Mouse (Mus musculus) limb, embryonic 12.5 days (tissue): ENCODE data around the gene Exosc2. TPM values are rescaled to one million over a fixed set of nuclear protein-coding genes. Genes with fewer than 3 reads are reported as not detected.

Experiments used
- ATAC-seq: fragments of 200-750 bp; cut with Nextera tagmentation; 2 replicates; pipeline ENCODE4 v1.8.0; 2017; ENCODE audit warnings: low read depth, moderate TSS enrichment; ENCODE audit not compliant: insufficient number of reproducible peaks, insufficient read depth, low FRiP score, low TSS enrichment
- H3K27ac ChIP-seq: fragments of 300-500 bp; sonication (generic); 2 replicates; pipeline ENCODE4 v1.5.1; 2016; ENCODE audit warnings: mild to moderate bottlenecking, moderate library complexity
- H3K27me3 ChIP-seq: fragments of 300-500 bp; sonication (generic); 2 replicates; pipeline ENCODE4 v1.6.1; 2016; ENCODE audit warnings: mild to moderate bottlenecking, moderate library complexity
- H3K36me3 ChIP-seq: fragments of 300-500 bp; sonication (generic); 2 replicates; pipeline ENCODE4 v1.6.1; 2016; ENCODE audit warnings: mild to moderate bottlenecking, moderate library complexity
- H3K4me1 ChIP-seq: fragments of 300-500 bp; sonication (generic); replicated peaks from 2 replicates; pipeline ENCODE4 v1.6.1; 2016
- H3K4me2 ChIP-seq: fragments of 300-500 bp; sonication (generic); 2 replicates; pipeline ENCODE4 v1.6.1; 2016; ENCODE audit warnings: mild to moderate bottlenecking, moderate library complexity
- H3K4me3 ChIP-seq: fragments of 300-500 bp; sonication (generic); replicated peaks from 2 replicates; pipeline ENCODE4 v1.5.1; 2016; ENCODE audit warnings: mild to moderate bottlenecking
- H3K9ac ChIP-seq: fragments of 300-500 bp; sonication (generic); replicated peaks from 2 replicates; pipeline ENCODE4 v1.6.1; 2016; ENCODE audit warnings: mild to moderate bottlenecking, moderate library complexity
- H3K9me3 ChIP-seq: fragments of 300-500 bp; sonication (generic); 2 replicates; pipeline ENCODE4 v1.6.1; 2016; ENCODE audit warnings: mild to moderate bottlenecking, moderate library complexity
- WGBS: fragments of 180-500 bp; shearing (Covaris S2); methylation state at CpG from one replicate; pipeline ENCODE4 v1.1.7; 2016; 5-methylcytosine and 5-hydroxymethylcytosine counted together
- polyA plus RNA-seq: library from polyadenylated mRNA; unstranded; fragments of >200 nt; fragmentation: Nextera tagmentation; extraction: Ambion mirVana; gene quantifications from 2 replicates; pipeline ENCODE4 v1.2.1, GENCODE M21; 2016

The Exosc2 gene
- polyA plus RNA-seq = 88.3 and 94.9 TPM in 2 replicates

DNA sequence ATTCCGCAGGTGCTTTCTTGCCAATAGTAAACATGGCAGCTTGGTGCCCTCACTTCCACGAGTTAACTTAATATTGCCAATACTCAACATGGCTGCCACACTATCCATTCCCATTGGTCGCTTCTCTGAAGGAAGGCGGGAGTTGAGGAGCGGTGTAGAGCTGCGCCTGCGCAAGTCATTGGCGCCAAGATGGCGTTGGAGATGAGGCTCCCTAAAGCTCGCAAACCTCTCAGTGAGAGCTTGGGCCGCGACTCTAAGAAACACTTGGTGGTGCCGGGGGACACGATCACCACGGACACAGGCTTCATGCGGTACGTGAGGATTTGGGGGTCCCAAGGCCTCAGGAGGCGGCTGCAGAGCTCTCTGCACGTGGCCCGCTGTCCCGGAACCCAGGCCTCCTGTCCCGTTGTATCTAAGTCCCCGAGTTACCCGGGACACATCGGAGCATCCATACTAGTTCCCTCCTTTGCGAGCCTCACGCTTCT lies at the start of gene Exosc2:
Exosc2 (plus strand) TSS at position 165 of the 485 bp plus-strand sequence.
- H3K36me3 ChIP-seq = peaks cover 36% of the 10 kb centered on the region
- WGBS = under 1% methylated on average over 27 of the region's 27 CpGs
- H3K9me3 ChIP-seq = no peaks in the 10 kb centered on the region
- peak; percentile 96 for ATAC-seq
- H3K4me2 ChIP-seq = peak within 1 kb of the TSS; percentile 79
- peak within 1 kb of the TSS; percentile 83 for H3K9ac ChIP-seq
- H3K27me3 ChIP-seq = peaks cover 3% of the 10 kb centered on the region; the same call in 1 of the 2 replicates
- peak within 1 kb of the TSS; percentile 82 for H3K27ac ChIP-seq
- peaks cover 15% of the 10 kb centered on the region for H3K4me1 ChIP-seq
- H3K4me3 ChIP-seq = peak within 1 kb of the TSS; percentile 74

DNA sequence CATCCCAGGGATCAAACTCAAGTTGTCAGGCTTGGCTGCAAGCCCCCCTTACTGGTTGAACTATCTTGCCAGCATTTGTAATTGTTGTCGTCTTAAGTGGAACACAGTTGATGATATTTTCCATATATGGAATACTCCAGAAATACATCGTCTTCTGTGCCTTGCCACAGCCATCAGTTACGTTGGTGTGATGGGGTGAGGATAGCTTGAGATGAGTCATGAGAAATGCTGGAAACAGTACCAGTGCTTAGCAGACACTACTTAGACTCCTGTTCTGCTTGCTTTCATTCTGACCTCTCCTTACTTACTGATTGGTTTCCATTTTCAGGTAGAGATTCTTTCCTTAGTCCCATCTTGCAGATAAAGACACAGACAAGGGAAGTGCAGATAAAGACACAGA lies 37.0 kb upstream of the Exosc2 start:
- Histone ChIP-seq H3K36me3 (no peaks in the 10 kb centered on the region), H3K9ac (no peak overlapping the region), H3K9me3 (no peaks in the 10 kb centered on the region), H3K4me1 (peaks cover 30% of the 10 kb centered on the region), H3K27me3 (peaks cover 80% of the 10 kb centered on the region), H3K4me3 (no peak overlapping the region), H3K27ac (no peak overlapping the region), H3K4me2 (no peak overlapping the region)
- WGBS = 78% methylated on average over 3 of the region's 3 CpGs
- no peak for ATAC-seq

DNA sequence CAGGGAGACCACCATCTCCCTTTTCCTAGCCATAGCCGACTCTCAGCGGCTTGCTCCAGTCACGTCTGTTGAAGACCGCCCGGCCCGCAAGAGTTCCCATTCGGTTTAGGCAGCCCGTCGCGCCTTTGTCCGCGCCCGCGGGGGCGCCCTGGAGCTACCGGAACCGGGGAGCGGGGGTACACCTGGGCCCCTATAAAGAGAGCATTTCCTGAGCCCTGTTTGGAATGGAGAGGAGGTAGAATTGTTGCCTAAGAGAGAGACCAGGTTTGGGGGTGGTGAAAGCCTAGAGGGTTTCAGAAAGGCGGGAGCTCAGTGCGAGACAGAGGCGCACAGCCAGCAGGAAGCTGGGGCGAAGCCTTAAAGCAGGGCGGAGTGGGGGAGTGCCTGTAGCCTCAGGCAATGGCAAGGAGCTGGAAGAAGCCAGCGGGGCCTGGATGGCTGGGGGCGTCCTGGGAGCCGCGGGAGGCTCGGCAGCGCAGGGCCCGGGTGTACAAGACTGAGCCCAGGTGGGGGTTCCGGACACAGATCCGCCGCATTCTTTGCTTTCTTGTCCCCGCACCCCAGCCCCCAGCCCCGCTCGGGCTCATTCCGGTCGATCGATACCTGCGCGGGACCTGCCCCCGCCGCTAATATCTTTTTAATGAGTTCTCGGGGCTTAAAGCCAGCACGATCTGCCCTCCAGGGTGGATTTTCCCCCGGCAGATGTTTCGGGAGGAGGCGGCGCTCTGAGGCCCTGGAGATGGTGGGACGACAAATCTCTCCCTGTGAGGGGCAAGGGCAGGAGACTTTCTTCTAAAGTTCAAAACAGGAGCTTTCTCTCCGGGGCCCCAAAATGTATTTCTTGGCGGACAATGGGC lies 35.0 kb upstream of the Exosc2 start:
- Histone ChIP-seq H3K9me3 (no peaks in the 10 kb centered on the region), H3K36me3 (no peaks in the 10 kb centered on the region), H3K9ac (no peak overlapping the region), H3K4me2 (peak overlapping the region; percentile 49), H3K27me3 (peaks cover 100% of the 10 kb centered on the region), H3K4me1 (peaks cover 34% of the 10 kb centered on the region), H3K27ac (no peak overlapping the region), H3K4me3 (peak overlapping the region; percentile 28)
- ATAC-seq = no peak
- WGBS = 1% methylated on average over 52 of the region's 52 CpGs

DNA sequence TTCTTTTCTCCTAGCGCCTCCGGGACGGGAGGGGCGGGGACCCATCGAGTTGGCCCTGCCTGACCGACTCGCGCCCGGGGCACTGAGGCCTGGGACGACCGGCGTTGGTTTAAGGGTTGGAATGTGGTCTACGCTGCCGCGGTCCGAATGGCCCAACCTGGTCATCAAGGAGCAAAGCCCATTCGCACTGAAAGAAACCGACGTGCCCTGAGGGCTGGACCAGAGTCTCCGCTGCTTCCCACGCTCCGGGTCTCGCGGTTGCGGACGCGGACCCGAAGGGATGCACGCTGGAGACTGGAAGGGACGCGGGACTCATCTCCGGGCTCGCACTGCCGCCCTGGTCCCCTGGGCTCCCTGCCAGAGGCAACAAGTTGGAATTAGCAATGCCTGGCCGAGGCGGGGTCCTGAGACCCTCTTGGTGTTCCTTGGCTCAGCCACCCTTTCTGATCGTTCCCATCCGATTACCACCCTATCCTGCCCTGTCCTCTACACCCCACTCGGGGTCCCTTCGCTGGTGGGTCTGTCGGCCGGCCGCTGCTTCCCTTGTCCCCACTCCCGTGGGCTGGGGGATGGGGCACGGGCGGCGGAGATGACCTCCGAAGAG lies 34.3 kb upstream of the Exosc2 start:
- peak overlapping the region; percentile 28 for H3K4me3 ChIP-seq
- peaks cover 37% of the 10 kb centered on the region for H3K4me1 ChIP-seq
- no peak for ATAC-seq
- WGBS = under 1% methylated on average over 48 of the region's 48 CpGs
- no peak overlapping the region for H3K9ac ChIP-seq
- H3K4me2 ChIP-seq = peak overlapping the region; percentile 49
- H3K9me3 ChIP-seq = no peaks in the 10 kb centered on the region
- H3K27ac ChIP-seq = no peak overlapping the region
- H3K36me3 ChIP-seq = no peaks in the 10 kb centered on the region
- H3K27me3 ChIP-seq = peaks cover 100% of the 10 kb centered on the region

DNA sequence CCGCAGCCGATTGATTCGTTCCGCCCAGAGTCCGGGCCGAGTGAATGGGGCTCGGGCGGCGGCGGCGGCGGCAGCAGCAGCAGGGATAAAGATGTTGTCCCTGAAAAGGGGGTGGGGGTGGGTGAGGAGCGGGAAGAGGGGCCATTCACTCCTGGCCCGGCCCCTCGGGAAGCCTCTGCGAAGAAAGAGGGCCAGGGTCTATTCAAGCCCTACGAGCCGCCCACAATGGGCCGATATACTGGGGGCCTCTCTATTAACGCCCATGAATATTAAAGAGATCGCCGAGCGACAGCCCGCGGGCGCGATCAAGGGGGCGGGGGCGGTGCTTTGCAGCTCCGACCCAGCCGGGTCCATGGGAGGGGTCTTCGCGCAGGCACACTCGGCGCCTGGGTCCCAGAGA lies 33.8 kb upstream of the Exosc2 start:
- Histone ChIP-seq H3K4me1 (peaks cover 38% of the 10 kb centered on the region), H3K9ac (no peak overlapping the region), H3K27ac (no peak overlapping the region)

DNA sequence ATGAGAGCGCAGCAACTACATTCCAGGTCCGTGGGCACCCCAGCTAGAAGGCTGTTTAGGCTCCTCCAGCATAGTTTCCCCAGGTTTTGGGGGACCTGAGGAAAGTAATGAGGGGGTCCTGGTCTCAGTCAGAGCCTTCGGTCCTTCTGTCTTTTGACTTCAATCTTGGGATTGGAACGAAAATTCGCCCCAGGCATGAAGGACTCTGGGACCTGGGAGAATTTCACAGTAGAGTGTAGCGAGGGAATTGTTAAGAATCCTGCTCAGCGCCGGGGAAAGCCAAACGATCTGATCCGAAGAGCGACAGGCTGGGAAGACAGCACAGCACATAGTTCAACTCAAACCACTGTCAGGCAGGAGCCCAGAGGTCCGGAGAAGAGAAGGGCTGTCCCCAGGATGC lies 33.2 kb upstream of the Exosc2 start:
- 1% methylated on average over 12 of the region's 12 CpGs for WGBS
- Histone ChIP-seq H3K4me1 (peaks cover 38% of the 10 kb centered on the region), H3K4me3 (peak overlapping the region; percentile 28; the same call in 1 of the 2 replicates), H3K9me3 (no peaks in the 10 kb centered on the region), H3K36me3 (no peaks in the 10 kb centered on the region), H3K27me3 (peaks cover 100% of the 10 kb centered on the region), H3K9ac (no peak overlapping the region), H3K4me2 (peak overlapping the region; percentile 49; the same call in 1 of the 2 replicates), H3K27ac (no peak overlapping the region)
- no peak for ATAC-seq

More for the DNA sequence above, 33.8 kb upstream of the Exosc2 start:
- H3K4me2 ChIP-seq = peak overlapping the region; percentile 49
- WGBS = under 1% methylated on average over 35 of the region's 35 CpGs
- peaks cover 100% of the 10 kb centered on the region for H3K27me3 ChIP-seq
- H3K36me3 ChIP-seq = no peaks in the 10 kb centered on the region
- H3K9me3 ChIP-seq = no peaks in the 10 kb centered on the region
- ATAC-seq = no peak
- peak overlapping the region; percentile 28 for H3K4me3 ChIP-seq

DNA sequence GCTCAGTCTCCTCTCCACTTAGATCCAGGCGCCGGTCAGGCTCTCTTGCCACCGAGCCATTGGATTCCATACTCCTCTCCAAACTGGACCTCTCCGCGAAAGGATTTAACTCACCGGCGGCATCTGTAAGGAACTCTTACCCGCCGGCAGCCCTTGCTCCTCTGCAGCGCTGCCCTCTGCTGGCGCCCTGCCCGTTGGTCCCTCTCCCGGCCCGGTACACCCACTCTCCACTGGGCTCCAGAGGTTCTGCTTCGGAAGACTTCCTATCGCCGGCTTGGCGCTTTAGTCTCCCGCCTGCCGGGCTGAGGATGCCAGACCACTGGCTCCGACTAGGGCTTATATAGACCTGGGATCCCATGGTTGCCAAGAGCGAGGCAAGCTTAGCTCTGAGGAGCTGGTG lies 32.7 kb upstream of the Exosc2 start:
- under 1% methylated on average over 22 of the region's 22 CpGs for WGBS
- H3K4me3 ChIP-seq = peak overlapping the region; percentile 11; the same call in 1 of the 2 replicates
- no peak for ATAC-seq
- no peaks in the 10 kb centered on the region for H3K36me3 ChIP-seq
- no peak overlapping the region for H3K9ac ChIP-seq
- peak overlapping the region; percentile 17; the same call in 1 of the 2 replicates for H3K4me2 ChIP-seq
- no peak overlapping the region for H3K27ac ChIP-seq
- no peaks in the 10 kb centered on the region for H3K9me3 ChIP-seq
- peaks cover 100% of the 10 kb centered on the region for H3K27me3 ChIP-seq
- H3K4me1 ChIP-seq = peaks cover 38% of the 10 kb centered on the region

DNA sequence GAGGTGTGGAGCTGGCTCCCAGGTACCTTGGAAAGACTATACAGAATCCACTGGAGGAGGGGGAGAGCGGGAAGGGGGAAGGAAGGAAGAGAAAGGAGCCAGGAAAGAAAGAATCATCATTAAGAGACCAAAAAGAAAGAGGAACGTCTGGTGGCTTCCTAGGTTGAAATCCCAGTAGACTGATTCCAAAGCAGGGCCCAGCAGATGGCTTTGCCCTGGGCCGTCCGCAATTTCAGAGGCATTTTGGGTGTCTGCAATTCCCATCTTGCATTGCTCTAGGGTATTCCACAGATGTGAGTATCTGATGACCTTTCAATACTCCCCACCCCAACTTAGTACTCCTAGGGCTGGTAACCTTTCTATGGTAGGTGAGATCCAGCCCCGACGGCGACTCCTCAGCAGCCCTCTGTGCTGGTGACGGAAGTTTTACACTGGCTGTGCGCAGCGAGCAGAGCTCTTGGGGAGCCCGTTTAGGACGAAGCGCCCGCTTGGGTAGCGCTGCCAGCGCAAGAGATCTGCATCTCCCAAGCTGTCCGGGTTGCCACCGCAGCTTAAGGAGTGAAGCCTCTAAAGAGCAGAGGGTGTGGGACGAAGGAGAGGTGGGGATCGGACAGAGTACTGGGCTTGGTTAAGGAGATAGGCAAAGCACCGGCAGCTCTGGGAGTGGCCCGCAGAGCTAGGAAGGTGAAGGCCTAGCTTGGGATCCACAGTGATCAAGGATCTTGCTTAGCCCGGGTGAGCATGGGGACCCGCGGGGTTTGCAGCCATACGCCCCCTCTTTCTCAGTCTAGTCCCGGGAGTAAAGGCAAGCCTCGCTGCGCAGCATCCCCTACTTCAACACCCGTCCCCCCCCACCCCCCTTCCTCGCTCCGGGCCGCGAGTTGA lies 31.7 kb upstream of the Exosc2 start:
- peak overlapping the region; percentile 6; the same call in 1 of the 2 replicates for H3K4me3 ChIP-seq
- no peak for ATAC-seq
- no peak overlapping the region for H3K27ac ChIP-seq
- no peaks in the 10 kb centered on the region for H3K9me3 ChIP-seq
- no peaks in the 10 kb centered on the region for H3K36me3 ChIP-seq
- no peak overlapping the region for H3K4me2 ChIP-seq
- H3K27me3 ChIP-seq = peaks cover 100% of the 10 kb centered on the region
- WGBS = under 1% methylated on average over 32 of the region's 34 CpGs
- no peak overlapping the region for H3K9ac ChIP-seq
- peaks cover 38% of the 10 kb centered on the region for H3K4me1 ChIP-seq

DNA sequence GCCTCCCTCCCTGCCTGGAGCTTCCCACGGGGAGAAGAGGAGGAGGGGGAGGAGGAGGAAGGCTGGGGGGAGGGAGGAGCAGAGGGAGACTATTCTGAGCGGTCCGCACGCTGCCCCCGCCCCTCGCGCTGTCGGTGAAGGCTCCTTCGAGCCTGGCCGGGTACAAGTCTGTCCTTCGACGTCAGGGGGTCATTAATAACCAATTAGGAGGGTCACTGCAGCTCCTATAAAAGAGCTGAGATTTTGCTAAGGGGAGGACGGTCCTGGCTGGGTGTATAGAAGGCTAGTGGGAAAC lies 31.1 kb upstream of the Exosc2 start:
- peaks cover 100% of the 10 kb centered on the region for H3K27me3 ChIP-seq
- no peaks in the 10 kb centered on the region for H3K9me3 ChIP-seq
- no peak overlapping the region for H3K27ac ChIP-seq
- peaks cover 38% of the 10 kb centered on the region for H3K4me1 ChIP-seq
- WGBS = under 1% methylated on average over 13 of the region's 13 CpGs
- H3K9ac ChIP-seq = no peak overlapping the region
- no peak for ATAC-seq
- H3K36me3 ChIP-seq = no peaks in the 10 kb centered on the region
- H3K4me3 ChIP-seq = peak overlapping the region; percentile 6; the same call in 1 of the 2 replicates
- H3K4me2 ChIP-seq = no peak overlapping the region

DNA sequence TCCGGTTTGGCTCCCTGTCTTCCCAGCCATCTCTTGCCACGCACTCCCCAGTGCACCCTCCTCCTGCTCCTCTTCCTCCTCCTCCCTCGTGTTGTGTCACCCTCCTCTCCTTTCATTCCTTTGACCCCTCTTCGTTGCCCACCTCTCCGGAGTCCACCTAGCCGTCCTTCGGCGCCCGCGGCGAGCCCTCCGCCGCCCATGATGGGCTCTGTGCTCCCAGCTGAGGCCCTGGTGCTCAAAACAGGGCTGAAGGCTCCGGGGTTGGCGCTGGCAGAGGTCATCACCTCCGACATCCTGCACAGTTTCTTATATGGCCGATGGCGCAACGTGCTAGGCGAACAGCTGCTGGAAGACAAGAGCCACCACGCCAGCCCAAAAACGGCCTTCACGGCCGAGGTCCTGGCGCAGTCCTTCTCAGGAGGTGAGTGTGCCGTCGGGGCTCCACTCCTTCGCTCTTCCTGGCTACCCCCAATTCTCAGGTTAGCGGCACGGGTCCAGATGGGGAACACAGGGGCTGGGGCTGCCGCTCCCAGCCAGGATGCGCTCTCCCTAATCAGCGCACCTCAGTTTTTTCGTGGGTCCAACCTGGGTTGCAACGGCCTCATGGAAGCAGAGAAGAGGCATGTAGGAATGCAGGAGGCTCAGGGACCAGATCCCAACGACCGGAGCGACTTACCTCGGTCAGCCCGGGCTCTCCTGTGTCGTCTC lies 30.5 kb upstream of the Exosc2 start, which contains the start of gene Prdm12:
Prdm12 (plus strand) TSS at position 137 of the 708 bp plus-strand sequence.
- 0 out of 2 replicates have a peak within 1 kb of the TSS, but pooled peaks have one; percentile 8 for H3K9ac ChIP-seq
- ATAC-seq = no peak
- H3K27me3 ChIP-seq = peaks cover 100% of the 10 kb centered on the region
- H3K36me3 ChIP-seq = no peaks in the 10 kb centered on the region
- peak within 1 kb of the TSS; percentile 6 for H3K4me3 ChIP-seq
- H3K27ac ChIP-seq = no peak within 1 kb of the TSS
- H3K4me2 ChIP-seq = no peak within 1 kb of the TSS
- WGBS = 1% methylated on average over 41 of the region's 41 CpGs
- H3K4me1 ChIP-seq = peaks cover 38% of the 10 kb centered on the region
- H3K9me3 ChIP-seq = no peaks in the 10 kb centered on the region
